Comparison of ENCODE assay signal across 10 mouse cellular contexts in the genomic region with DNA sequence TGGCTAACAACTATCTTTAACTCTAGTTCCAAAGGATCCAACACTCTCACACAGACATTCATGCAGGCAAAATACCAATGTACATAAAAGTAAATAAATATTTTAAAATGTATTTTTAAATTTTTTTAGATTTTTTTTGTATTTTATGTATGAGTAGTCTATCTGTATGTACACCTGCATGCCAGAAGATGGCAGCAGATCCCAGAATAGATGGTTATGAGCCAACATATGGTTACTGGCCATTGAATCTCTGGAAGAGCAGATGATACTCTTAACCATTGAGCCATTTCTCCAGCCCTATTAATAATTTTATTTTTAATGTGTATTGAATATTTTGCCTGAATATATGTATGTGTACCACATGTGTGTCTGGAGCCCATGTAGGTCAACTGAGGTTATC. TPM values are rescaled to one million over a fixed set of nuclear protein-coding genes. Genes with fewer than 3 reads are reported as not detected.
A peak's percentile ranks its signal among the peaks of the same experiment; 100 is the strongest.
DNase-seq lines count a peak whose midpoint lies in the region; ATAC-seq and TF ChIP-seq lines count a peak whose summit lies in the region.
"Had no signal": no experiment of that assay in that cellular context is flagged by ENCODE, and none has a peak within 500 bp of the region (broad histone marks: within the 10 kb centered on the region; RNA-seq: fewer than 3 reads in every experiment).

No protein-coding gene starts in this region.

- 0 out of 2 replicates have a peak, but pooled peaks have one; percentile 16 for ATAC-seq in stomach, embryonic 14.5 days (ENCODE audit: insufficient number of reproducible peaks, insufficient read depth, low FRiP score, low read depth)
- no peak for ATAC-seq in forebrain, embryonic 12.5 days (ENCODE audit: low FRiP score)

- H3K4me2 ChIP-seq in stomach, embryonic 14.5 days (replicated peaks; ENCODE audit: low read depth, low read length) = no peak overlapping the region
- H3K4me2 ChIP-seq in forebrain, embryonic 12.5 days = no peak overlapping the region

- no peak overlapping the region for H3K9ac ChIP-seq in stomach, embryonic 14.5 days (replicated peaks; ENCODE audit: low read depth, low read length)
- H3K9ac ChIP-seq in forebrain, embryonic 12.5 days = no peak overlapping the region

- H3K4me3 ChIP-seq in left cerebral cortex, adult 2 months = no peak overlapping the region
- no peak overlapping the region for H3K4me3 ChIP-seq in stomach, embryonic 14.5 days (ENCODE audit: low read depth, low read length)
- no peak overlapping the region for H3K4me3 ChIP-seq in forebrain, embryonic 12.5 days (replicated peaks)

- intact Hi-C loops in left cerebral cortex, adult 2 months (cut with DNase I) = no loop called here
- intact Hi-C loops in left cerebral cortex, postnatal 10 days (cut with DNase I) = no loop called here

- H3K36me3 ChIP-seq in stomach, embryonic 14.5 days (ENCODE audit: control insufficient read depth, insufficient read depth, low read length) = no peaks in the 10 kb centered on the region
- 0 out of 2 replicates have a peak, but pooled peaks cover 2% of the 10 kb centered on the region for H3K36me3 ChIP-seq in forebrain, embryonic 12.5 days (replicated peaks)

- no peaks in the 10 kb centered on the region for H3K27me3 ChIP-seq in stomach, embryonic 14.5 days (ENCODE audit: control insufficient read depth, insufficient read depth, low read length)
- no peaks in the 10 kb centered on the region for H3K27me3 ChIP-seq in forebrain, embryonic 12.5 days

- no peaks in the 10 kb centered on the region for H3K9me3 ChIP-seq in stomach, embryonic 14.5 days (ENCODE audit: control insufficient read depth, low read depth, low read length)
- H3K9me3 ChIP-seq in forebrain, embryonic 12.5 days = no peaks in the 10 kb centered on the region

- no peak overlapping the region for H3K27ac ChIP-seq in left cerebral cortex, adult 2 months
- H3K27ac ChIP-seq in stomach, embryonic 14.5 days (ENCODE audit: low read length) = no peak overlapping the region; the same call in 1 of the 2 replicates
- H3K27ac ChIP-seq in forebrain, embryonic 12.5 days = no peak overlapping the region

- TF ChIP-seq CTCF in left cerebral cortex, adult 2 months (IDR thresholded peaks at IDR 0.05) = peak; percentile 74

- H3K4me1 ChIP-seq in stomach, embryonic 14.5 days (ENCODE audit: control insufficient read depth, insufficient read depth, low read length) = no peaks in the 10 kb centered on the region
- no peaks in the 10 kb centered on the region for H3K4me1 ChIP-seq in forebrain, embryonic 12.5 days

- DNase-seq in cerebellum, adult 18-20 months = peak; percentile 49 to 55
- no peak for DNase-seq in cerebellum, adult 11-12 months
- DNase-seq in left cerebral cortex, adult 2 months (ENCODE audit: extremely low spot score in 1 of 2, low spot score in 2 of 2) = peak in 1 of 2 experiments; percentile 36
- no peak for DNase-seq in left cerebral cortex, postnatal 10 days (ENCODE audit: extremely low spot score in 1 of 2, low spot score in 2 of 2)
- peak; percentile 45 for DNase-seq in T-cell, adult 2 months (ENCODE audit: low spot score)
- peak; percentile 81 for DNase-seq in induced T-regulatory cell, adult 2 months (ENCODE audit: low read depth)

RNA-seq across cellular contexts. Expression of a gene that starts 8.1 kb away (rescaled TPM):
- 10 to 100 TPM; 40.6 to 42.8 TPM for total RNA-seq in left cerebral cortex, adult 2 months (2021)
- total RNA-seq in left cerebral cortex, postnatal 10 days (2021) = 10 to 100 TPM; 35.7 to 36.0 TPM
- polyA plus RNA-seq in stomach, embryonic 14.5 days (2014; fragmentation: Nextera tagmentation; extraction: Ambion mirVana) = 63.1 and 63.7 TPM in 2 replicates
- polyA plus RNA-seq in forebrain, embryonic 12.5 days (2016; fragmentation: Nextera tagmentation; extraction: Ambion mirVana) = 48.9 and 50.5 TPM in 2 replicates

RNA-seq across cellular contexts. Expression of a gene that starts 8.7 kb away (rescaled TPM):
- 1 to 10 TPM; 1.1 to 1.5 TPM for total RNA-seq in left cerebral cortex, adult 2 months (2021)
- 1 to 10 TPM; 2.0 to 2.9 TPM for total RNA-seq in left cerebral cortex, postnatal 10 days (2021)
- 25.4 and 28.6 TPM in 2 replicates for polyA plus RNA-seq in stomach, embryonic 14.5 days (2014; fragmentation: Nextera tagmentation; extraction: Ambion mirVana)
- 36.9 and 42.3 TPM in 2 replicates for polyA plus RNA-seq in forebrain, embryonic 12.5 days (2016; fragmentation: Nextera tagmentation; extraction: Ambion mirVana)

RNA-seq across cellular contexts. Expression of a gene that starts 17.0 kb away (rescaled TPM):
- total RNA-seq in left cerebral cortex, adult 2 months (2021) = not detected
- total RNA-seq in left cerebral cortex, postnatal 10 days (2021) = not detected
- 0.36 and 0.56 TPM in 2 replicates for polyA plus RNA-seq in stomach, embryonic 14.5 days (2014; fragmentation: Nextera tagmentation; extraction: Ambion mirVana)
- 0.09 and 0.17 TPM in 2 replicates for polyA plus RNA-seq in forebrain, embryonic 12.5 days (2016; fragmentation: Nextera tagmentation; extraction: Ambion mirVana)
- total RNA-seq: hematopoietic stem cell, adult 5-6 weeks had no signal
- polyA plus RNA-seq: neural tube, embryonic 14.5 days had no signal

RNA-seq across cellular contexts. Expression of a gene that starts 30.1 kb away (rescaled TPM):
- 10 to 100 TPM; 13.8 to 17.1 TPM for total RNA-seq in left cerebral cortex, adult 2 months (2021)
- total RNA-seq in left cerebral cortex, postnatal 10 days (2021) = 10 to 100 TPM in 1 of 2 experiments, 1 to 10 TPM in 1; 9.3 to 11.4 TPM
- polyA plus RNA-seq in stomach, embryonic 14.5 days (2014; fragmentation: Nextera tagmentation; extraction: Ambion mirVana) = 36.9 and 40.5 TPM in 2 replicates
- 13.1 and 16.7 TPM in 2 replicates for polyA plus RNA-seq in forebrain, embryonic 12.5 days (2016; fragmentation: Nextera tagmentation; extraction: Ambion mirVana)

RNA-seq across cellular contexts. Expression of a gene that starts 38.5 kb away (rescaled TPM):
- total RNA-seq in left cerebral cortex, adult 2 months (2021) = 100 to 1,000 TPM; 408 to 428 TPM
- total RNA-seq in left cerebral cortex, postnatal 10 days (2021) = 100 to 1,000 TPM; 344 to 355 TPM
- 500 and 514 TPM in 2 replicates for polyA plus RNA-seq in stomach, embryonic 14.5 days (2014; fragmentation: Nextera tagmentation; extraction: Ambion mirVana)
- 352 and 355 TPM in 2 replicates for polyA plus RNA-seq in forebrain, embryonic 12.5 days (2016; fragmentation: Nextera tagmentation; extraction: Ambion mirVana)

Comparison
In these comparisons a context has a peak if more than half of its experiments do, and no peak if none do; other contexts are left out.
1. DNase-seq: peak in cerebellum, adult 18-20 months (2 of 2), T-cell, adult 2 months (single experiment) and induced T-regulatory cell, adult 2 months (single experiment); none in cerebellum, adult 11-12 months (single experiment) and left cerebral cortex, postnatal 10 days (0 of 2).